Mouse (Mus musculus) CH12.LX (cell line): ENCODE measurements around the gene Rprd1b.

Source experiments
- CHD2 ChIP-seq: IDR thresholded peaks from 2 replicates; pipeline ENCODE4 v1.6.1; 2011; ENCODE audit warnings: low read length, improper control_type of control experiment
- CTCF ChIP-seq, 2 experiments: IDR thresholded peaks in 1 of 2; conservative IDR thresholded peaks in 1 of 2; 2 replicates each; pipeline ENCODE4 v1.5.1; 2011 to 2012; ENCODE audit warnings: low read depth in 2 of 2, low read length in 2 of 2, improper control_type of control experiment in 1 of 2, inconsistent platforms in 1 of 2, mild to moderate bottlenecking in 1 of 2, moderate library complexity in 1 of 2
- POLR2A ChIP-seq: IDR thresholded peaks from 2 replicates; pipeline ENCODE4 v1.6.1; 2011; ENCODE audit warnings: low read depth, mild to moderate bottlenecking, improper control_type of control experiment, low read length

GRCm38 (mm10) chr2:158067260-158067824 is 39.0 kb downstream of the Rprd1b start:
- TF ChIP-seq CTCF (conservative IDR thresholded peaks at IDR 0.05 in 1 of 2, IDR thresholded peaks at IDR 0.05 in 1 of 2; ENCODE audit: low read depth in 2 of 2, low read length in 2 of 2) (no peak), CHD2 (no peak), POLR2A (no peak)
